Mouse (Mus musculus) stomach, embryonic 16.5 days (tissue): ENCODE measurements at regions not wholly inside any gene's neighbourhood (a gene's known extent, or its start where the extent isn't known, plus 50 kb on each side); places are given as distances from the start of the nearest gene placed in this dataset.

Source experiments
- ATAC-seq: fragments of 200-750 bp; cut with Nextera tagmentation; 2 replicates; pipeline ENCODE4 v1.8.0; 2017; ENCODE audit warnings: moderate number of reproducible peaks, moderate TSS enrichment; ENCODE audit not compliant: insufficient read depth, low FRiP score
- H3K27ac ChIP-seq: fragments of 300-500 bp; sonication (generic); 2 replicates; pipeline ENCODE4 v1.5.1; 2014; ENCODE audit warnings: low read length
- H3K27me3 ChIP-seq: fragments of 300-500 bp; sonication (generic); 2 replicates; pipeline ENCODE4 v1.6.1; 2014; ENCODE audit warnings: low read length, control low read depth, mixed read lengths; ENCODE audit not compliant: control insufficient read depth, insufficient read depth
- H3K36me3 ChIP-seq: fragments of 300-500 bp; sonication (generic); 2 replicates; pipeline ENCODE4 v1.6.1; 2014; ENCODE audit warnings: low read length; ENCODE audit not compliant: control insufficient read depth, insufficient read depth
- H3K4me1 ChIP-seq: fragments of 300-500 bp; sonication (generic); 2 replicates; pipeline ENCODE4 v1.6.1; 2014; ENCODE audit warnings: low read length, control low read depth, mixed read lengths; ENCODE audit not compliant: control insufficient read depth, insufficient read depth
- H3K4me2 ChIP-seq: fragments of 300-500 bp; sonication (generic); 2 replicates; pipeline ENCODE4 v1.6.1; 2014; ENCODE audit warnings: low read depth, low read length, mixed read lengths
- H3K4me3 ChIP-seq: fragments of 300-500 bp; sonication (generic); replicated peaks from 2 replicates; pipeline ENCODE4 v1.5.1; 2014; ENCODE audit warnings: mild to moderate bottlenecking, low read length
- H3K9ac ChIP-seq: fragments of 300-500 bp; sonication (generic); 2 replicates; pipeline ENCODE4 v1.6.1; 2014; ENCODE audit warnings: low read length
- H3K9me3 ChIP-seq: fragments of 300-500 bp; sonication (generic); replicated peaks from 2 replicates; pipeline ENCODE4 v1.6.1; 2016; ENCODE audit warnings: low read length, control low read depth; ENCODE audit not compliant: control insufficient read depth
- WGBS: fragments of 180-500 bp; shearing (Covaris S2); extraction: QIAGEN DNeasy Blood & Tissue Kit; methylation state at CpG from one replicate; pipeline ENCODE4 v1.1.7; 2014; 5-methylcytosine and 5-hydroxymethylcytosine counted together

DNA sequence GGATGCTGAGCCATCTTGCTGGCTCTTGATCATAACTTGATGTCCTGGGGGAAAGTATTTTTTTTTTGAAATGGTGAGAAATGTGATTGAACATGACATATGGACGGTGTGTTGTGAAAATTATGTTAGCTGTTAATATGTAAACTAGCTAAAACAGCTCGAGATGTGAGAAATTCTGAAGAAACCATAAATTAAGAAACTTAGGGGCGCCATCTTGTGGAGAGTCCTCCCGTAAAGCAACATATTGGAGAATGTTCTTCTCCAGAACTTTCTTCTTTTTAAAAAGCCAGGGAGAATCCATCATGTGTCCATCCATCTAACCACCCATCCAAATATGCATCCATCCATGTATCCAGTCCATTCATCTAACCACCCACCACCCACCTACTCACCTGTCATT, 158.7 kb upstream of the Eif4g2 start:
- H3K9me3 ChIP-seq: no peaks in the 10 kb centered on the region
- H3K27ac ChIP-seq: no peak overlapping the region
- H3K27me3 ChIP-seq: no peaks in the 10 kb centered on the region
- no peak overlapping the region for H3K9ac ChIP-seq
- H3K4me2 ChIP-seq: no peak overlapping the region
- H3K4me1 ChIP-seq: no peaks in the 10 kb centered on the region
- 35% methylated on average over 4 of the region's 4 CpGs for WGBS
- no peak for ATAC-seq
- no peak overlapping the region for H3K4me3 ChIP-seq
- no peaks in the 10 kb centered on the region for H3K36me3 ChIP-seq

DNA sequence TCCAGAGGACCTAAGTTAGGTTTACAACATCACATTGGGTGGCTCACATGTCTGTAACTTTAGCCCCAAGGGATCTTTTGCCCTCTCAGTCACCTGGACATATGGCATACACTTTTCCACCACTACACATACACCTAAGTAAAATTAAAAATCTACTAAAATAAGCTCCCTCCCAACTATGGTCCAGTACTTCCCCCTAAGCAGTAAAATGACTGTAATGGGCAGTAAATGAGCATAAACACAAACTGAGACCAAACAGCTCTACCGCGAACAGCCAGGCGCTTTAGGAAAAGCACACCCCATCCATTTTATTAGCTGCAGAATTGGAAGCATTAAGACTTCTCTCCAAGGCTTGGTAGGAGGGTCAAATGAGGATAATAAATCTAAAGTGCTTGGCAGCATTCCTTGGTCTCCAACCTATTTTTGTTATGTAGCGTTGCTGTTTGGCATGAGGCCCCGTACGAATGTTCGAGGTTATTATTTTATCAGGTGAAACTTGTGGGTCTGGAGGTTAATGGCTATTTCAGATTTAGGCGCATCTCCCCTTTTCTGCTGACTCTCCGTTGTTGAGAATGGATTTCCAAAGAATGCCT, 157.5 kb upstream of the Eif4g2 start:
- H3K27me3 ChIP-seq: no peaks in the 10 kb centered on the region
- H3K36me3 ChIP-seq: no peaks in the 10 kb centered on the region
- no peak for ATAC-seq
- WGBS: 59% methylated on average over 9 of the region's 9 CpGs
- no peak overlapping the region for H3K4me3 ChIP-seq
- no peak overlapping the region for H3K4me2 ChIP-seq
- H3K9ac ChIP-seq: no peak overlapping the region
- H3K27ac ChIP-seq: no peak overlapping the region
- H3K9me3 ChIP-seq: no peaks in the 10 kb centered on the region
- no peaks in the 10 kb centered on the region for H3K4me1 ChIP-seq

DNA sequence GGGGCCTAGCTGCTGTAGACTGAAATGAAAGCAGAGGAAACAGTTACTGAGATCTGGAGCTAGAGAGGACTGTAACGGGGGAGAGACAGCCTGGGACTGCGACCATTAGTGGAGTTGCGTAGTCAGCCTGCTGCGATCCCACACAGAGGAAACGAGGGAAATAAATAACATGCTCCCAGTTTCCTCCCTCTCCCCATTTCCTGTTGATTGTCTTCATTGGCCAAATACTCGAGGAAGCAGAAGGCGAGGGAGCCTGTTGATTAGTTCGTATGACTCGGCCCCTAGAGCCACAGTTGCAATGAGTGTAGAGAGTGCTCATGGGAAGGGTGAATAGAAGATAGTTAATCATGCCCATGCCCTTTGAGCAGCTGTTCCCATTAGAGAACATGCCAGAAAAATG, 155.0 kb upstream of the Eif4g2 start:
- H3K36me3 ChIP-seq: no peaks in the 10 kb centered on the region
- H3K9me3 ChIP-seq: no peaks in the 10 kb centered on the region
- no peak overlapping the region for H3K4me2 ChIP-seq
- H3K4me3 ChIP-seq: no peak overlapping the region
- no peaks in the 10 kb centered on the region for H3K27me3 ChIP-seq
- no peak for ATAC-seq
- H3K27ac ChIP-seq: no peak overlapping the region
- no peaks in the 10 kb centered on the region for H3K4me1 ChIP-seq
- 56% methylated on average over 9 of the region's 9 CpGs for WGBS
- H3K9ac ChIP-seq: no peak overlapping the region

DNA sequence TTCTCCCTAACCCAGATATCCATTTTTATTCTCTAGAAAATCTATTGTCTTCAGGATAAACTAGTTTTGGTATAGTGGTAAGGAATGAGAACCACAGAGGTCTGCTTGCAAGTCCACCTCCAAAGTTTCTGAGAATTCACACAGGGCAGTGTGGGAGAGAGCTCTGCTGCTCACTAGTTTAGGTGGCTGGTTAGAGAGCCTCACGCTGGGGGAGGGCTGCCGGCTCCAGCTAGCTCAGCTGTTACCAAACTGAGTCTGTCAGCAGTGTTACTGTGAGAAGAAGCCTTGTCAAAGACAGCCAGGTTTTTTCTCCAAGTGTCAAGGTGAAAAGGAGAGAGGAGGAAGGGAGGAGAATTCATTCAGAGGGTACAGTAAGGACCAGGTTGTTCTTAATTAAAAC, 147.8 kb upstream of the Eif4g2 start:
- H3K27ac ChIP-seq: no peak overlapping the region
- WGBS: 61% methylated on average over 2 of the region's 2 CpGs
- no peaks in the 10 kb centered on the region for H3K27me3 ChIP-seq
- no peak overlapping the region for H3K4me2 ChIP-seq
- no peak for ATAC-seq
- H3K9me3 ChIP-seq: no peaks in the 10 kb centered on the region
- H3K4me1 ChIP-seq: no peaks in the 10 kb centered on the region
- H3K4me3 ChIP-seq: no peak overlapping the region
- H3K36me3 ChIP-seq: no peaks in the 10 kb centered on the region
- H3K9ac ChIP-seq: no peak overlapping the region

DNA sequence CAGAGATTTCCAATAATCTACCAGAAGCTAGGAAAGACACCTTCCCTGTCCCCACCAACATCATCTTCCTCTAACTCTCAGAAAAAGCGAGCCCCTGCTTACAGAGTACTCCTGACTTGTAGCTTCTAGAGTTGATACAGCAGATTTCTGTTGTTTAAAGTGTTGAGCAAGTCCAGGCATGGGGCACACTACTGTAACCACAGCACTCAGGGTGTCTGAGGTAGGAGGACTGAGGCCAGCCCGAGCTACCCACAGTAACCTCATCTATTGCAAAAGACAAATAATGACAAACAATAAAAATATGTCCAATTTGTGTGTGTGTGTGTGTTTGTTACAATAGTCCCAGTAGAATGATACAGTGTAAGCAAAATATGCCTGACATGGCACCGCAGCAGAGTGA, 144.3 kb upstream of the Eif4g2 start:
- 56% methylated on average over 3 of the region's 3 CpGs for WGBS
- H3K9ac ChIP-seq: no peak overlapping the region
- no peaks in the 10 kb centered on the region for H3K36me3 ChIP-seq
- H3K9me3 ChIP-seq: no peaks in the 10 kb centered on the region
- no peak for ATAC-seq
- no peak overlapping the region for H3K27ac ChIP-seq
- no peaks in the 10 kb centered on the region for H3K27me3 ChIP-seq
- no peak overlapping the region for H3K4me3 ChIP-seq
- no peak overlapping the region for H3K4me2 ChIP-seq
- no peaks in the 10 kb centered on the region for H3K4me1 ChIP-seq

DNA sequence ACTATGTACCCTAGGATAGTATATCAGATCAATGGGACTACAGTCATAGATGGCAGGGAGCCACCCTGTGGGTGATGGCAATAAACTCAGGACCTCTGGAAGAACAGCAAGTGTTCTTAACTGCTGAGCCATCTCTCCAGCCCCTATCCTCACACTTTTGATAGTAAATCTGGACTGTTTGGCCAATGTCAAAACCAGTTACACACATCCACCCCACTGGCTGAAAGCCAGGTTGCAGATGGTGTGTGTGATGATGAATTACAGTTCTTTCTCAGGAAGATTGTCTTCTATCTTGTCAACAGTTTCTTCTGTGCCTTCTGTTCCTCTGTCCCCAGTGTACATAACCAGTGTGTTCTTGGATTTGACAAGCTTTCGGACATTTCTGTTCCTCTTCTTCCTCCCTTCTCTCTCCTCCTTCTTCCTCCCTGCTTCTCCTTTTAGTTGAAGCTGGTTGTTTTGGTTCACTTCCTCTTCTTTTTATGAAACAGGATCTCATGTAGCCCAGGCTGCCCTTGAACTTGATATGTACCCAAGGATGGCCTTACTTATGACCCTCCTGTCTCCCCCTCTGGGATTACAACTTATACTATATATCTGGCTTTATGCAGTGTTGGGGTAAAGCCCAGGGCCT, 143.3 kb upstream of the Eif4g2 start:
- 80% methylated on average over 1 of the region's 1 CpGs for WGBS
- H3K27ac ChIP-seq: no peak overlapping the region
- H3K9me3 ChIP-seq: no peaks in the 10 kb centered on the region
- H3K9ac ChIP-seq: no peak overlapping the region
- no peaks in the 10 kb centered on the region for H3K27me3 ChIP-seq
- H3K4me3 ChIP-seq: no peak overlapping the region
- no peaks in the 10 kb centered on the region for H3K4me1 ChIP-seq
- H3K36me3 ChIP-seq: no peaks in the 10 kb centered on the region
- no peak for ATAC-seq
- no peak overlapping the region for H3K4me2 ChIP-seq

DNA sequence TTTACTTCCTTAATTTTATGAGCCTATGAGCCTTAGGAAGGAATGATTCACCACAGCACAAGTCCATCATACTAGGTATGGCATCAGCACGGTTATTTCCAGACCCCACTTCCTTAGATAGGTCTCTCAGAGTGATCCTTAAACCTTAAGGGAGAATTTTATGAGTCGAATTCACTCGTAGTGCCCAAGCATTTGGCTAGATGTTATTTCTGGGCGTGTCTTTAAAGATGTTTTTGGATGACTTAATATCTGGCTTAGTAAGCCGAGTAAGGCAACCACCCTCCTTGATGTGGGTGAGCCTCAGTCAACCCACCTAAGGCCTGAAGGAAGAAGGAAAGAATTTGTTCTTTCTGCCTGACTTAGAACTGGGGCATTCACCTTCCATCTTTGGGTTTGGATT, 132.8 kb upstream of the Eif4g2 start:
- no peaks in the 10 kb centered on the region for H3K27me3 ChIP-seq
- no peak for ATAC-seq
- H3K9me3 ChIP-seq: 0 out of 2 replicates have a peak, but pooled peaks cover 3% of the 10 kb centered on the region
- no peak overlapping the region for H3K27ac ChIP-seq
- H3K36me3 ChIP-seq: no peaks in the 10 kb centered on the region
- no peak overlapping the region for H3K9ac ChIP-seq
- no peaks in the 10 kb centered on the region for H3K4me1 ChIP-seq
- H3K4me3 ChIP-seq: no peak overlapping the region
- no peak overlapping the region for H3K4me2 ChIP-seq
- WGBS: 76% methylated on average over 5 of the region's 5 CpGs

DNA sequence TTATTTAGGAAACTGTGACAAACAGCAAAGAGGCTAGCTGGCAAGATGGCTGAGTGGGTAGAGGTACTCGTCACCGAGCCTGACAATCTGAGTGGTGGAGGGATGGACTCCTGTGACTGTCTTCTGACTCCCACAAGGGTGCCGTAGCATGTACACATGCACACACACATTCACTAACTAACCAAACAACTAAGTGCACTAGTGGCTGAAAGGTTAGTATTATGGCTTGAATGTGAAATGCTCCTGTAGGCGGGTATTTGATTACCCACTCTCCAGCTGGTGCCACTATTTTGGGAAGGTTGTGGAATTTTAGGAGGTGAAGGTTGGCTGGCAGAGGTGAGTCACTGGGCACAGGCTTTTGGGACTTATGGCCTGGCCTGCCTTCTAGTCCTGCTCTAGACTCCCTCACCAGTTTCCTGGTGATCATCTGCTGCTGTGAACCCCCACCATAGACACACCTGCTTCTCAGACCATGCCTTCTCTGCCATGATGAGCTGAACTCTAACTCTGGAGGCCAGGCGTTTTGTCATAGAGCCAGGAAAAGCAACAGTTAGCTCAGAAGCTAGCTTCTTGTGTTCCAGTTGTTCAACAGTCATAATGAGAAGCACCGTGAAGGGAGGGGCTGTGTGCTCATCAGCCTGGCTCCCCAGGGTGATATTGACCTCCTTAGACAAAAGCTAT, 131.5 kb upstream of the Eif4g2 start:
- 94% methylated on average over 6 of the region's 6 CpGs for WGBS
- H3K36me3 ChIP-seq: no peaks in the 10 kb centered on the region
- no peak for ATAC-seq
- H3K4me1 ChIP-seq: no peaks in the 10 kb centered on the region
- H3K27me3 ChIP-seq: no peaks in the 10 kb centered on the region
- H3K4me2 ChIP-seq: no peak overlapping the region
- no peak overlapping the region for H3K9ac ChIP-seq
- no peak overlapping the region for H3K27ac ChIP-seq
- no peak overlapping the region for H3K4me3 ChIP-seq
- no peaks in the 10 kb centered on the region for H3K9me3 ChIP-seq

DNA sequence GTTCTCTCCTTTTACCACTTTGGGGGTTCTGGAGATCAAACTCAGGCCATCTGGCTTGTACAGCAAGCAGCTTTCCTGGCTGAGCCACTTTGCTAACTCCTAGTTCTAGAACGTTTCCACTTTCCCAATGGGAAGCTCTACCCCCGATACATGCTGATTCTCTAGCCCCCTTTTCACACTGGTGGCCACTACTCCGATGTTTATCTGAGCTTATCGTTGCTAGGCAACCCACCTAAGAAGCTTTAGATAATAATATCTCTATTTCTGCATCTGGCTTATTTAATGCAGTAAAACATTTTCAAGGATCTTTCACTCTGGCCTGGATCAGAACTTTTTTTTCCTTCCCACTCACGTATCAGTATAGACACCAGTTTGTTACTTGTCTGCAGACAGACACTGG, 129.4 kb upstream of the Eif4g2 start:
- Histone ChIP-seq H3K9ac (no peak overlapping the region), H3K4me2 (no peak overlapping the region), H3K4me1 (no peaks in the 10 kb centered on the region), H3K4me3 (no peak overlapping the region), H3K36me3 (no peaks in the 10 kb centered on the region), H3K9me3 (no peaks in the 10 kb centered on the region), H3K27me3 (no peaks in the 10 kb centered on the region), H3K27ac (no peak overlapping the region)
- 49% methylated on average over 5 of the region's 5 CpGs for WGBS
- ATAC-seq: no peak
